Mouse (Mus musculus): Measurements from ENCODE around the gene Pla2g4b.

GRCm38 (mm10) chr2:120048173-120048572 is 15.0 kb downstream of the Pla2g4b start:
- TF ChIP-seq CTCF (IDR thresholded peaks at IDR 0.05; ENCODE audit: low read depth) (no peak), EP300 (IDR thresholded peaks at IDR 0.05; ENCODE audit: low read depth) (no peak)
